Mouse (Mus musculus) heart, embryonic 14.5 days (tissue): ENCODE measurements around the gene 2410004B18Rik. TPM values are rescaled to one million over a fixed set of nuclear protein-coding genes. Genes with fewer than 3 reads are reported as not detected.

Experiments
- ATAC-seq: fragments of 200-750 bp; cut with Nextera tagmentation; 2 replicates; pipeline ENCODE4 v1.8.0; 2017; ENCODE audit warnings: low read depth, moderate TSS enrichment; ENCODE audit not compliant: insufficient number of reproducible peaks, insufficient read depth, low FRiP score
- H3K27ac ChIP-seq, 2 experiments: fragments of 200-500 bp in 1 of 2; fragments of 300-500 bp in 1 of 2; sonication (generic) in 1 of 2; replicated peaks in 1 of 2; 2 replicates each; pipeline ENCODE4 v1.5.1; 2012 to 2014; ENCODE audit warnings: low read depth in 2 of 2, low read length in 2 of 2, control low read depth in 1 of 2, mild to moderate bottlenecking in 1 of 2, mixed read lengths in 1 of 2; ENCODE audit not compliant: control insufficient read depth in 1 of 2, insufficient read depth in 1 of 2
- H3K27me3 ChIP-seq: fragments of 300-500 bp; sonication (generic); 2 replicates; pipeline ENCODE4 v1.6.1; 2014; ENCODE audit warnings: mild to moderate bottlenecking, low read length, control low read depth; ENCODE audit not compliant: control insufficient read depth, insufficient read depth
- H3K36me3 ChIP-seq: fragments of 300-500 bp; sonication (generic); 2 replicates; pipeline ENCODE4 v1.6.1; 2014; ENCODE audit warnings: mild to moderate bottlenecking, control low read depth, low read length, mixed read lengths; ENCODE audit not compliant: control insufficient read depth, insufficient read depth
- H3K4me1 ChIP-seq, 2 experiments: fragments of 200-500 bp in 1 of 2; fragments of 300-500 bp in 1 of 2; sonication (generic) in 1 of 2; 2 replicates each; pipeline ENCODE4 v1.6.1; 2012 to 2014; ENCODE audit warnings: low read length in 2 of 2, control low read depth in 1 of 2, mixed read lengths in 1 of 2; ENCODE audit not compliant: control insufficient read depth in 2 of 2, insufficient read depth in 2 of 2
- H3K4me2 ChIP-seq: fragments of 300-500 bp; sonication (generic); 2 replicates; pipeline ENCODE4 v1.6.1; 2014; ENCODE audit warnings: mild to moderate bottlenecking, low read length
- H3K4me3 ChIP-seq, 2 experiments: fragments of 200-500 bp in 1 of 2; fragments of 300-500 bp in 1 of 2; sonication (generic) in 1 of 2; 2 replicates each; pipeline ENCODE4 v1.5.1; 2012 to 2014; ENCODE audit warnings: low read length in 2 of 2, mild to moderate bottlenecking in 2 of 2, control low read depth in 1 of 2, low read depth in 1 of 2, moderate library complexity in 1 of 2; ENCODE audit not compliant: control insufficient read depth in 1 of 2, insufficient read depth in 1 of 2
- H3K9ac ChIP-seq: fragments of 300-500 bp; sonication (generic); 2 replicates; pipeline ENCODE4 v1.6.1; 2014; ENCODE audit warnings: mild to moderate bottlenecking, low read length
- H3K9me3 ChIP-seq: fragments of 300-500 bp; sonication (generic); 2 replicates; pipeline ENCODE4 v1.6.1; 2016; ENCODE audit warnings: low read length, control low read depth; ENCODE audit not compliant: control insufficient read depth
- WGBS: fragments of 180-500 bp; shearing (Covaris S2); extraction: QIAGEN DNeasy Blood & Tissue Kit; methylation state at CpG from one replicate; pipeline ENCODE4 v1.1.7; 2014; 5-methylcytosine and 5-hydroxymethylcytosine counted together
- polyA plus RNA-seq: library from polyadenylated mRNA; unstranded; fragments of >200 nt; fragmentation: Nextera tagmentation; extraction: Ambion mirVana; gene quantifications from 2 replicates; pipeline ENCODE4 v1.2.1, GENCODE M21; 2014

The 2410004B18Rik gene
- polyA plus RNA-seq, 1 experiment from 2014 or later: 43.1 TPM

- 82% methylated on average over 14 of the region's 14 CpGs for WGBS
- H3K4me3 ChIP-seq: no peak overlapping the region
- H3K4me2 ChIP-seq: peak overlapping the region; percentile 81; the same call in 1 of the 2 replicates
- no peak overlapping the region for H3K9ac ChIP-seq
- H3K27ac ChIP-seq: no peak overlapping the region
- ATAC-seq: no peak
- no peaks in the 10 kb centered on the region for H3K27me3 ChIP-seq
- H3K9me3 ChIP-seq: no peaks in the 10 kb centered on the region
- H3K4me1 ChIP-seq: peaks cover 15 to 24% of the 10 kb centered on the region in 2 experiments
- peaks cover 23% of the 10 kb centered on the region for H3K36me3 ChIP-seq
These were observed 55.8 kb downstream of the 2410004B18Rik start for GRCm38 (mm10) chr3:145993481-145994201.

Other genes starting within 250 kb of the 2410004B18Rik start
- 23.9 and 28.9 TPM in 2 replicates for gene Ddah1, start 179.3 kb upstream of the 2410004B18Rik start, polyA plus RNA-seq
- gene Bcl10, start 15.2 kb upstream of the 2410004B18Rik start, polyA plus RNA-seq: 40.2 and 44.0 TPM in 2 replicates
- 12.7 and 12.8 TPM in 2 replicates for gene Syde2, start 49.9 kb downstream of the 2410004B18Rik start, polyA plus RNA-seq
- gene Wdr63, start 170.1 kb downstream of the 2410004B18Rik start, polyA plus RNA-seq: not detected in 2 replicates
- gene Mcoln3, start 179.4 kb downstream of the 2410004B18Rik start, polyA plus RNA-seq: 0.97 and 0.98 TPM in 2 replicates
- gene Mcoln2, start 211.8 kb downstream of the 2410004B18Rik start, polyA plus RNA-seq: 0.23 and 0.47 TPM in 2 replicates